Mouse (Mus musculus): Measurements from ENCODE around the gene Il9.
A peak's percentile ranks its signal among the peaks of the same experiment; 100 is the strongest.

Il9 gene

GRCm38 (mm10) chr13:56472661-56473060, 9.4 kb downstream of the Il9 start:
- DNase-seq (ENCODE audit: extremely low read depth, insufficient read length, low spot score): no peak

DNA sequence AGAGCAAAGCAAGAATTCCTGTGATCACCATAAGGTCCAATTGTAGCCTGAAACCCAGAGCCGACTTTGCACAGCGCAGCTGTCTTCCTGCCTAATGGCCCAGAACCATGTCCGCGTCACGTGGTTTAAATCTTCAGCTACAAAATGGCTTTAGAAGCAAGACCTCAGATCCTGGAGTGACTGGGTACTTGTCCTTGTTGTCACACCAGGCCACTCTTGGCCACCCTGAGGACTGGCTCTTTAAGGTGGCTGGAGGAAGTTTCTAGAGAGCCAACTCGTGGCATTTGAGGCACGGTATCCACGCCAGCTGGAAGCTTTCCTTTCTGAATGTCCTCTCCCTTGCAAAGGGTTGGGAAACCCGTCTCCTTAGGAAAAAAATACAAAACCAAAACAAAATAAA, 10.1 kb downstream of the Il9 start:
- DNase-seq (ENCODE audit: extremely low read depth, insufficient read length, low spot score): no peak

GRCm38 (mm10) chr13:56471211-56471610, 10.8 kb downstream of the Il9 start:
- peak; percentile 27 for DNase-seq (ENCODE audit: extremely low read depth, insufficient read length, low spot score)

GRCm38 (mm10) chr13:56468536-56468935, 13.5 kb downstream of the Il9 start:
- DNase-seq (ENCODE audit: extremely low read depth, insufficient read length, low spot score): no peak

DNA sequence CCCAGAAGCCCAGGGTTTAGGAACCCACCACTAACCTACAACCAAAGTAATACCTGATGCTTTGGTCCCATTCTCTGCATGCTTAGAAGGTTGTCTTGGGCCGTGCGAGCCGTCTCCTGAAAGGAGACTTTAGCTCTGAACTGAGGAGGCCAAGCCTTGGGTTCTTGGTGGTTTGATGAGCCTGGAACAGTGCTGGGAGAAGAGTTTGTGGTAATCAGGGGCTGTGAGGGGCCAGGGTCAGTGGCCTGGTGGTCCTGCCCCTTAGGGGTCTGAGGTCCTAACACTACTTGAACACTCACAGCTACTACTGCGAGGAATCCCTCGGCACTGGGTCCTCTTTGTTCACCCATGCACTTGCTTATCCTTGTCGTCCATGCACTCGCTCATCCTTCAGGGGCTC, 14.3 kb downstream of the Il9 start:
- no peak for DNase-seq (ENCODE audit: extremely low read depth, insufficient read length, low spot score)

GRCm38 (mm10) chr13:56463750-56464149, 18.3 kb downstream of the Il9 start:
- no peak for DNase-seq (ENCODE audit: extremely low read depth, insufficient read length, low spot score)

GRCm38 (mm10) chr13:56463261-56463660, 18.8 kb downstream of the Il9 start:
- no peak for DNase-seq (ENCODE audit: extremely low read depth, insufficient read length, low spot score)

GRCm38 (mm10) chr13:56462791-56463190, 19.3 kb downstream of the Il9 start:
- no peak for DNase-seq (ENCODE audit: extremely low read depth, insufficient read length, low spot score)

DNA sequence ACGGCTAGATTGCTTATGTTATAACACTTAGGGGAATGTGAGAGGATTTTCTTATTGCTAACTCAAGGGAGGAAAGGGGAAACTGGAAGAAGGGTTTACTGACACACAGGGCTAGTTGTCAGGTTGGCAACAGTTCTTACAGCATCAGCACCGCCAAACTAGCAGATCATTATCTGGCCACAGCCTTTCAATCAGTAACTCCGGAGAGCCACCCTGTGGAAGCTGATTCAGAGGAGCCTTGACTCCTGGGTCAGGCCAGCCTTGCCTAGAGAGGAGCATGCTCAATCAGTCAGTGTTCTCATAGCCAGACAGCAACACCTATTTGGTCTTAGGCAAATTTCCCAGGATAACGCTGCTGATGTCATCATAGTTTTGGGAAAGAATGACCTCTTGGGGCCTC, 20.6 kb downstream of the Il9 start:
- no peak for DNase-seq (ENCODE audit: extremely low read depth, insufficient read length, low spot score)

DNA sequence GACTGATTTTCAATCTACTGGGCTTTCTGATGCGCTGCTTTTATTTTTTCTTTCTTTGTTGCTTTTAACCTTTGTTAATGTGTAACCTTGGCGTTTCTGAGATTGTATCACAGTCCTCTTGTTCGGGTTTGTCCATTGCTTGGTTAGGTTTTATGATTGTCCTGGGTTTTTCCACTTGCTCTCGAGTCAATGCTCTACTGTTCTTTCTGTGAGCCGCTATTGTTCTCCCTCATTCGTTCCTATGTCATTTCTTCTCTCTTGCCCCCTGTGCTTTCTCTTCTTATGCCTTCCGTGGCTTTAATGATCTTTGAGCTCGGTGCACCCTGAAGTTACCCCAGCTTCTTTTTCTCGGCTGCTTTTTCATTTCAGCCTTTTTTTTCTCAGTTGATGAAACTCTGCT, 24.0 kb downstream of the Il9 start:
- no peak for DNase-seq (ENCODE audit: extremely low read depth, insufficient read length, low spot score)

GRCm38 (mm10) chr13:56450035-56450434, 32.0 kb downstream of the Il9 start:
- no peak for DNase-seq (ENCODE audit: extremely low read depth, insufficient read length, low spot score)

GRCm38 (mm10) chr13:56449239-56450030, 32.6 kb downstream of the Il9 start:
- DNase-seq (ENCODE audit: extremely low read depth, insufficient read length, low spot score): peak; percentile 72

DNA sequence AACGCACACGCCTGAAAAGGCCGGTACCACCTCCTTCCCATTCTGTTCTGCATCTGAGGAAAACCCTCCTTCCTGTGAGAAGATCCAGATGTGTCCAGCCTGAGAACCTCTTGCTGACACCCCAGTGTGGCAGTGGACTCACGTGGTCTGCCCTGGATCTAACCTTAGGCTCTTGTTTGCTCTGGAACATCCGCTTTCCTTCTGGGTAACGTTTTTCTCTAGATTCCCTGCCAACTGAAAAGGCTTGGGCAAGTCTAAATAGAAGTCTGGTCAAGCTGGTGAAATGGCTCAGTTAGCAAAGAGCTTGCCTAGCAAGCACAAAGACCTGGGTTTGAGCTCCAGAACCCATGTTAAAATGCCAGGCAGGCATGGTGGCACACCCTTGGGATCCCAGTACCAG, 37.0 kb downstream of the Il9 start:
- no peak for DNase-seq (ENCODE audit: extremely low read depth, insufficient read length, low spot score)

GRCm38 (mm10) chr13:56444112-56444511, 37.9 kb downstream of the Il9 start:
- peak; percentile 64 for DNase-seq (ENCODE audit: extremely low read depth, insufficient read length, low spot score)

- no peak for DNase-seq (ENCODE audit: extremely low read depth, insufficient read length, low spot score)
Observed at GRCm38 (mm10) chr13:56443411-56443810, 38.6 kb downstream of the Il9 start.

DNA sequence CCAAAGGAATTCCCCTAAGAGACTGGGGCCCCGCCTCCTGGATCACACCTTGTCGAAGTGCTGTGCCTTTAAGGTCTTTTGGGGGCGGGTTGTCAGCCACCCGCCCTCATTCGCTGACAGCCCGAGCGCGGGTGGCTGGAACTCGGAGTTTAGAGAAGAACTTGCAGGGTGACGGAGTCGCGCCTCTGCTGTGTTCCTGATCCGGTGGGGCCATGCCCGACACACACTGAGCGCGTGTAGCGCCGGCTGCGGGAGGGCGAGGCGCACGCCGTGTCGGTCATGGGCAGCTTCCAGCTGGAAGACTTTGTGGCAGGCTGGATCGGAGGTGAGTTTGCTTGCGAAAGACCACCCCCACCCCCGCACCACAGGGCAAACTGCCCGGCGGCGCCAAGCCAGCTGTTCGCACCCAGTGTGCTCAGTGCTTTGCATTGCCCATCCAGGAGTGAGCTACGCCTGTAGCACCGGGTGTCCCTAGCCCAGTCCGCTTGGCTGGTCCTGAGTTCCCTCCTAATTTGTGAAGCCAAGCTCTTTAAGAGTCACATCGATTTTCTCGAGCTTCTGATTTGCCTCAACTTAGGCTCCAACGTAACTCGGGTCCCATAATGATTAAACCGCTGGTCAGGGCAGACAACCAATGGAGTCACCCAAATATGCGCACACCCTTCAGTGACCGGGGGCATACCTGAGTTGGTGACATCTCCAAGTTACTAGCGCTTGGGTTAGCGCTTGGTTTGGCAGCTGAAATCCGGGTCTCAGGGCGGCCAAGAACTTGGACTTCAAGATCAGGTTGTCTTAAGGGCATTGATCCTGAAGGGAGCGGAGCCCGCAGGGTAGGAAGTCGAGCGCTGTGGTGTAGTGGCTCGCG, 43.6 kb downstream of the Il9 start, which contains the start of gene Slc25a48:
Slc25a48 (plus strand) TSS at position 145 of the 865 bp plus-strand sequence.
- DNase-seq (ENCODE audit: extremely low read depth, insufficient read length, low spot score): no peak

DNA sequence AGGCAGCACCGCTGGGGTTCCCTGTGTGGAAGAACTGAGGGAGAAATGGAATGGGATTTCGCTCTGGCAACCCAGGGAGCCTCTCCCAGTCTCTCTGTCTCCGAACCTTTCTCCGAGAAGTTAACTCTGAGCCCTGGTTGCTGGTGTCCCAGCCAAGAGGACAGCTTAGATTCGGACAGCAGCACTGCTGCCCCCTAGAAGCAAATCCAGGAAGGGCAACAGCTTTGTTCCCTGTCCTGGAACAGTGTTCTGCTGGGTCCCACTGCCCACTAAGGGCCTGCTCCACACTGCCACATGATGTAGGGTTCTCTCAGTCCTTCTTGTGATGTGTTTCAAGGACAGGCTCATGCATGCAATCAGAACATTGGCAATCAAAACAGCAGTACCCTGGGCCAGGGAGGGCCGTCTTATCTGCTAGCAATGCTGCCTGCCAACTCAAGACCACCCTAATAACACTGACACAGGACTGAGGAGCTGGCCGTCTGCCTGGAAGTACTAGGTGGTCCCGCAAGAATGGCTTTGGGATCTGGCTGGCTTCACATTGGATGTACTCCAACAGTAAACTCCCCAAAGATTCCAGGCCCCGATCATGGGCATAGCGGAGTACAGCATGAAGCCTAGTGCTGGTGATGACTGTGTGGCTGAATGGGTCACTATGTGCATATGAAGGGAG, 46.3 kb downstream of the Il9 start:
- DNase-seq (ENCODE audit: extremely low read depth, insufficient read length, low spot score): no peak

DNA sequence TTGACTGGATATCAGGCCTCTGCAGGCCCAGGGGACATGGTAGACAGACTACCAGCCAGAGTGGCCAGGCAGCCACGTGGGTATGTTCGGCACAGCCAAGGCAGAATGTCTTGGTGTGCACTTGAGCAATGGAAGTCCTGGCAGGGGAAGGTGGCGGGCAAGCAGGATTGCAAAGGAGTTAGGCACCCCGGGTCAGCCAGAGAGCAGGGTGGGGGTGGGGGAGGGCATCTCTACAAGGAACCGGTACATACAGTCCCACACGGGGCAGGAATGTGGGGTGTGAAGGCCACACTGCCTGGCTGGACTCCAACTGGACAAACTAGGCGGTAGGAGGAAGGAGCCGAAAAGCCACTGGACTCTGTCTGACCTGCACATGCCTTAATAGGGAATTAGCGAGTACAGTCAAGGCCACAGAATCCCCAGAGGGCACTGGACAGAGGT, 47.7 kb downstream of the Il9 start:
- peak; percentile 82 for DNase-seq (ENCODE audit: extremely low read depth, insufficient read length, low spot score)

DNA sequence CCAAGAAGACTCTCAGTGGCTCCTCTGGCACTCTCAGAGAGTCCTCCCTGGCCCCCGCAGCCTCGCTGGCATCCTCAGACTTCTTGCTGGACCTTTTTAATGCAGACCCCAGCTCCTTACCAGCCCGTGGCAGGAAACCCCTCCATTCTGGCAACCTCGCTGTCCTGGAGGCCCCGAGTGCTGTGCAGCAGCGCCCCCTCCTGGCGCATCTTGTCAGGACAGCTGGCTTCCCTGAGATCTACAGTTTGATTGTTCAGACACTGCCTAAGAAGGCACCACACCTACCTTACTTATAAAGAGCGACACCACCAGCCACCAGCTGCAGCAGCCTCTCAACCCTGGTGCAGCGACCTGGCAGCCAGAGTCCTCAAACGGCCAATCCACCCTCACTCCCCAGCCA, 48.6 kb downstream of the Il9 start:
- DNase-seq (ENCODE audit: extremely low read depth, insufficient read length, low spot score): peak; percentile 72

DNA sequence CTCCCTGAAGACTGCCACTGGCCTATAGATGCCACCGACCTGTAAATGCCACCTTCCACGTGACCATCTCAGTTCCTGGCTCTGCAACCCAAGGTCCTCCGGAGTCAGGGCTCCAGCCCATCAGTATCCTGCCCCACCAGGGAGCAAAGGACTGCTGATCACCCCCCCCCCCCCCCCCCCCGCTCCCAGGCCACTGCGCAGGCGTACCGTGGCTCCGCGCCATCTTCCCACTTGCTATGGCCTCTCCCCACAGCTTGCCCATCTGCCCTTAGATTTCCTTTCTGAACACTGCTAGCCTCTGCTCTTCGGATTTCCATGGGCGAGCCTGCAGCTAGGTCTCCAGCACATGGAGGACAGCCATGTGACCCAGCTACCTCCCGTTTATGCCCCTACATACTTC, 49.5 kb downstream of the Il9 start:
- DNase-seq (ENCODE audit: extremely low read depth, insufficient read length, low spot score): no peak
